ENCODE assay signal across 9 mouse cellular contexts in genomic region chr11:107914634-107915226, GRCm38 (mm10). TPM values are rescaled to one million over a fixed set of nuclear protein-coding genes. Genes with fewer than 3 reads are reported as not detected.
A peak's percentile ranks its signal among the peaks of the same experiment; 100 is the strongest.
DNase-seq lines count a peak whose midpoint lies in the region; ATAC-seq and TF ChIP-seq lines count a peak whose summit lies in the region.
"Had no signal": no experiment of that assay in that cellular context is flagged by ENCODE, and none has a peak within 500 bp of the region (broad histone marks: within the 10 kb centered on the region; RNA-seq: fewer than 3 reads in every experiment).

Cacng5 (minus strand) TSS chr11:107915055.

- H3K27me3 ChIP-seq in heart, embryonic 16.5 days (ENCODE audit: control insufficient read depth, insufficient read depth, low read length) = peaks cover 35% of the 10 kb centered on the region
- peaks cover 24% of the 10 kb centered on the region for H3K27me3 ChIP-seq in embryonic facial prominence, embryonic 14.5 days (replicated peaks; ENCODE audit: control insufficient read depth, insufficient read depth, low read length)
- H3K27me3 ChIP-seq in midbrain, postnatal 0 days (ENCODE audit: insufficient read depth, low read length) = no peaks in the 10 kb centered on the region

- no peak for DNase-seq in heart, postnatal 25 days (ENCODE audit: low spot score)
- peak; percentile 27 for DNase-seq in Muller cell, postnatal 12 days (ENCODE audit: inconsistent ontology term)
- no peak for DNase-seq in embryonic facial prominence, embryonic 14.5 days (ENCODE audit: low spot score)
- peak in 1 of 2 experiments; percentile 32 for DNase-seq in layer of hippocampus, postnatal 36 days
- peak; percentile 52 for DNase-seq in midbrain, postnatal 0 days (ENCODE audit: low spot score)
- no peak for DNase-seq in gastrocnemius, adult 8-10 months (ENCODE audit: low spot score in 2 of 2)
- DNase-seq in frontal cortex, postnatal 36 days (ENCODE audit: low spot score in 2 of 2) = no peak

- no peak within 1 kb of the TSS for H3K9ac ChIP-seq in heart, embryonic 16.5 days (ENCODE audit: low read length)
- no peak within 1 kb of the TSS for H3K9ac ChIP-seq in embryonic facial prominence, embryonic 14.5 days (ENCODE audit: low read depth, low read length)
- peak within 1 kb of the TSS; percentile 60 for H3K9ac ChIP-seq in midbrain, postnatal 0 days (replicated peaks; ENCODE audit: low read length, poor library complexity, severe bottlenecking)
- H3K9ac ChIP-seq: liver, embryonic 14.5 days had no signal

- ATAC-seq in heart, embryonic 16.5 days (replicated peaks; ENCODE audit: extremely low read depth, insufficient read depth, low FRiP score) = no peak
- 0 out of 2 replicates have a peak, but pooled peaks have one; percentile 62 for ATAC-seq in embryonic facial prominence, embryonic 14.5 days (ENCODE audit: low read depth)
- peak; percentile 50; the same call in 1 of the 2 replicates for ATAC-seq in midbrain, postnatal 0 days (ENCODE audit: low FRiP score)

- TF ChIP-seq CTCF in midbrain, postnatal 0 days (IDR thresholded peaks at IDR 0.05) = no peak

- H3K4me3 ChIP-seq in heart, embryonic 16.5 days (ENCODE audit: low read length) = peak within 1 kb of the TSS; percentile 26
- H3K4me3 ChIP-seq in embryonic facial prominence, embryonic 14.5 days (ENCODE audit: low read depth, low read length) = peak within 1 kb of the TSS; percentile 31
- H3K4me3 ChIP-seq in midbrain, postnatal 0 days (ENCODE audit: low read depth, low read length) = peak within 1 kb of the TSS; percentile 43

- intact Hi-C loops in heart, postnatal 25 days (cut with DNase I) = no loop called here

- H3K27ac ChIP-seq in heart, embryonic 16.5 days (ENCODE audit: low read length) = no peak within 1 kb of the TSS
- H3K27ac ChIP-seq in embryonic facial prominence, embryonic 14.5 days (replicated peaks; ENCODE audit: low read depth, low read length) = no peak within 1 kb of the TSS
- 0 out of 2 replicates have a peak within 1 kb of the TSS, but pooled peaks have one; percentile 32 for H3K27ac ChIP-seq in midbrain, postnatal 0 days (ENCODE audit: low read depth, low read length)
- H3K27ac ChIP-seq: liver, embryonic 14.5 days had no signal

- peaks cover 2% of the 10 kb centered on the region; the same call in 1 of the 2 replicates for H3K4me1 ChIP-seq in heart, embryonic 16.5 days (ENCODE audit: control insufficient read depth, insufficient read depth, low read length)
- no peaks in the 10 kb centered on the region for H3K4me1 ChIP-seq in embryonic facial prominence, embryonic 14.5 days (ENCODE audit: control insufficient read depth, insufficient read depth, low read length)
- H3K4me1 ChIP-seq in midbrain, postnatal 0 days (ENCODE audit: insufficient read depth, low read length) = peaks cover 16% of the 10 kb centered on the region; the same call in 1 of the 2 replicates

- peak within 1 kb of the TSS; percentile 54 for H3K4me2 ChIP-seq in heart, embryonic 16.5 days (ENCODE audit: low read depth, low read length)
- H3K4me2 ChIP-seq in embryonic facial prominence, embryonic 14.5 days (ENCODE audit: low read depth, low read length) = peak within 1 kb of the TSS; percentile 55
- peak within 1 kb of the TSS; percentile 68 for H3K4me2 ChIP-seq in midbrain, postnatal 0 days (ENCODE audit: low read depth, low read length, poor library complexity, severe bottlenecking)

- H3K9me3 ChIP-seq in heart, embryonic 16.5 days (replicated peaks; ENCODE audit: control insufficient read depth, low read length) = peaks cover 2% of the 10 kb centered on the region; the same call in 1 of the 2 replicates
- H3K9me3 ChIP-seq in embryonic facial prominence, embryonic 14.5 days (ENCODE audit: control insufficient read depth, low read length) = no peaks in the 10 kb centered on the region
- peaks cover 3% of the 10 kb centered on the region; the same call in 1 of the 2 replicates for H3K9me3 ChIP-seq in midbrain, postnatal 0 days (ENCODE audit: low read length)

- H3K36me3 ChIP-seq in heart, embryonic 16.5 days (ENCODE audit: control insufficient read depth, insufficient read depth) = no peaks in the 10 kb centered on the region
- H3K36me3 ChIP-seq in embryonic facial prominence, embryonic 14.5 days (ENCODE audit: control insufficient read depth, insufficient read depth, low read length) = no peaks in the 10 kb centered on the region
- no peaks in the 10 kb centered on the region for H3K36me3 ChIP-seq in midbrain, postnatal 0 days (ENCODE audit: insufficient read depth, low read length)

- 7% methylated on average over 36 of the region's 36 CpGs for WGBS in heart, embryonic 16.5 days
- WGBS in embryonic facial prominence, embryonic 14.5 days = 5% methylated on average over 31 of the region's 36 CpGs
- WGBS in midbrain, postnatal 0 days = 2% methylated on average over 32 of the region's 36 CpGs

RNA-seq across cellular contexts. Expression of gene Cacng5, which starts in this region (rescaled TPM):
- polyA plus RNA-seq in heart, embryonic 16.5 days (2015; fragmentation: Nextera tagmentation; extraction: Ambion mirVana) = 0.04 and 0.07 TPM in 2 replicates
- total RNA-seq in heart, postnatal 25 days (2021) = under 1 TPM; 0.06 to 0.10 TPM
- polyA plus RNA-seq in embryonic facial prominence, embryonic 14.5 days (2014; fragmentation: Nextera tagmentation; extraction: Ambion mirVana) = 0.95 and 1.2 TPM in 2 replicates
- total RNA-seq in layer of hippocampus, postnatal 36 days (2021) = 10 to 100 TPM; 12.0 to 12.1 TPM
- total RNA-seq in midbrain, postnatal 0 days (2014; rRNA removed) = 19.9 and 36.4 TPM in 2 replicates
- polyA plus RNA-seq in midbrain, postnatal 0 days (2015; fragmentation: Nextera tagmentation; extraction: Ambion mirVana) = 16.4 and 18.7 TPM in 2 replicates
- not detected for total RNA-seq in gastrocnemius, adult 8-10 months (2022)

Comparison
In these comparisons a context has a peak if more than half of its experiments do, and no peak if none do; other contexts are left out.
1. RNA of gene Cacng5 (total RNA-seq): 19.9 to 36.4 TPM in midbrain, postnatal 0 days and 12.0 to 12.1 TPM in layer of hippocampus, postnatal 36 days; 0.06 to 0.10 TPM in heart, postnatal 25 days and not detected in gastrocnemius, adult 8-10 months; every median in the first group is over 10 times any median in the second.
2. DNase-seq: peak in Muller cell, postnatal 12 days (single experiment) and midbrain, postnatal 0 days (single experiment); none in heart, postnatal 25 days (single experiment), embryonic facial prominence, embryonic 14.5 days (single experiment), gastrocnemius, adult 8-10 months (0 of 2) and frontal cortex, postnatal 36 days (0 of 2).
3. Peak in every context shown above with its lines, with median percentiles within 50 percentile points of each other: H3K4me2 ChIP-seq and H3K4me3 ChIP-seq.